In genomic region chr15:97196644-97197043, GRCm38 (mm10) we compare ENCODE assay signal across 20 mouse cellular contexts.
"Had no signal": no experiment of that assay in that cellular context is flagged by ENCODE, and none has a peak within 500 bp of the region (broad histone marks: within the 10 kb centered on the region; RNA-seq: fewer than 3 reads in every experiment).

No protein-coding gene starts in this region.

- DNase-seq: cerebellum, adult 2 months; cerebellum, adult 8-10 months; cerebellum, adult 9-10 months; cerebellum, adult 9-11 months; cerebellum, postnatal 10 days; cerebellum, postnatal 14 days; cerebellum, postnatal 25 days; cerebellum, postnatal 36 days; embryo, embryonic 11 days; forebrain, postnatal 0 days; gastrocnemius, adult 2 months; gastrocnemius, postnatal 10 days; gastrocnemius, postnatal 14 days; gastrocnemius, postnatal 25 days; gastrocnemius, postnatal 36 days; heart, adult 11 months; heart, adult 18-20 months; heart, adult 2 months had no signal

- ATAC-seq: forebrain, embryonic 13.5 days; forebrain, embryonic 14.5 days had no signal
